10 mouse cellular contexts compared by ENCODE assay signal in the genomic region with DNA sequence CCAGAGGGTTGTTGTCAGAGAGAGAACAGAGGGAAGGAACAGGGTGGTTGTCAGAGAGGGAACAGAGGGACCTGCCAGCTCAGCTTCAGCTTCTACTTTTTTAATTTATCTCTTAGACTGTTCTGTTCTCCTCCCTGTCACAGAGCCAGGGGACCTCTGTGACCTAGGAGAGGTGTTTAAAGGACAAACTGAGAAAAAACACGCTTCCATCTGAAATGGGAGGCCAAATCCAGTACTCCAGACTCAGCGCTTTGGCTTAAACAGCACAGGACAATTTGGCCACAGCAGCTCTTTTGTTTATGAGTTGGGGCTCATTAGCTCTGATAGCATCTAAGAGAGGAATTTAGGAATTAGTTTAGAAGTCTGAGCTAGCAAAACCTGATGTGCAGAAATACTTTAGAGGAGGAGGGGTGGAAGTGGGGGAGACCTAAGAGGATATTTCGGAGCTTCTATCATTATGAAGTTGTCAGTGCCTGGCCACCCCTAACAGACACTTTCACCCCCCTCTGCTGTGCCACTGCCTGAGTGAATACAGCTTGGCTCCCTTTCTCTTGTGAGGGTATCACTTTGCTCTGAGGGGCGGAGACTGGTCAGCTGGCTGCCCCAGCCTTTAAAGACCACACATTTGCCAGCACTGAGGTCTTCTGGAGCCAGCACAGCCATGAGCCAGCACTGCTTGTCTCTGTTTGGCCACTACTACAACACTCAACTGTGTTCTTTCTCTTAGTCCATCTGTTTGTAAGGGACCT. TPM values are rescaled to one million over a fixed set of nuclear protein-coding genes. Genes with fewer than 3 reads are reported as not detected.
DNase-seq lines count a peak whose midpoint lies in the region; ATAC-seq and TF ChIP-seq lines count a peak whose summit lies in the region.
"Had no signal": no experiment of that assay in that cellular context is flagged by ENCODE, and none has a peak within 500 bp of the region (broad histone marks: within the 10 kb centered on the region; RNA-seq: fewer than 3 reads in every experiment).

No protein-coding gene starts in this region.

- intact Hi-C loops in left cerebral cortex, postnatal 4 days (cut with DNase I): no loop called here
- intact Hi-C loops in left cerebral cortex, postnatal 10 days (cut with DNase I): no loop called here
- intact Hi-C loops in left cerebral cortex, postnatal 25 days (cut with DNase I): no loop called here

- no peak for TF ChIP-seq EP300 in liver, postnatal 0 days (IDR thresholded peaks at IDR 0.05; ENCODE audit: low read depth)

- DNase-seq in left cerebral cortex, postnatal 4 days: peak; percentile 33
- DNase-seq in left cerebral cortex, postnatal 10 days (ENCODE audit: extremely low spot score in 1 of 2, low spot score in 2 of 2): no peak
- peak; percentile 39 for DNase-seq in embryonic facial prominence, embryonic 10.5 days (ENCODE audit: low spot score)
- DNase-seq in heart, adult 11 months: peak; percentile 98
- DNase-seq in lung, postnatal 10 days: peak; percentile 47
- DNase-seq in liver, postnatal 0 days: no peak
- DNase-seq in left cerebral cortex, postnatal 25 days (ENCODE audit: low spot score in 2 of 2): no peak

- no peak for TF ChIP-seq CTCF in liver, postnatal 0 days (IDR thresholded peaks at IDR 0.05; ENCODE audit: low read depth)

- no peaks in the 10 kb centered on the region for H3K36me3 ChIP-seq in embryonic facial prominence, embryonic 10.5 days (replicated peaks)
- peaks cover 2% of the 10 kb centered on the region; the same call in 1 of the 2 replicates for H3K36me3 ChIP-seq in liver, postnatal 0 days (replicated peaks; ENCODE audit: insufficient read depth, low read length)
- H3K36me3 ChIP-seq: limb, embryonic 15.5 days had no signal

- no peak for ATAC-seq in erythroid progenitor cell, adult 5-6 weeks (replicated peaks; ENCODE audit: low FRiP score, poor library complexity, severe bottlenecking)
- no peak for ATAC-seq in liver, postnatal 0 days
- ATAC-seq: Patski had no signal

- H3K4me2 ChIP-seq in liver, postnatal 0 days (ENCODE audit: low read depth, low read length): no peak overlapping the region
- H3K4me2 ChIP-seq: limb, embryonic 15.5 days had no signal

- no peak overlapping the region for H3K4me3 ChIP-seq in embryonic facial prominence, embryonic 10.5 days
- no peak overlapping the region for H3K4me3 ChIP-seq in liver, postnatal 0 days (ENCODE audit: low read depth, low read length)
- H3K4me3 ChIP-seq: limb, embryonic 15.5 days had no signal

- WGBS in embryonic facial prominence, embryonic 10.5 days: 32% methylated on average over 4 of the region's 4 CpGs
- WGBS in liver, postnatal 0 days (ENCODE audit: insufficient replicate concordance): 72% methylated on average over 4 of the region's 4 CpGs

- H3K9me3 ChIP-seq in embryonic facial prominence, embryonic 10.5 days: no peaks in the 10 kb centered on the region
- no peaks in the 10 kb centered on the region for H3K9me3 ChIP-seq in liver, postnatal 0 days (ENCODE audit: low read length)
- H3K9me3 ChIP-seq: limb, embryonic 15.5 days had no signal

- H3K27me3 ChIP-seq in embryonic facial prominence, embryonic 10.5 days (replicated peaks; ENCODE audit: low read depth, poor library complexity, severe bottlenecking): no peaks in the 10 kb centered on the region
- H3K27me3 ChIP-seq in liver, postnatal 0 days (ENCODE audit: insufficient read depth, low read length): no peaks in the 10 kb centered on the region
- H3K27me3 ChIP-seq: limb, embryonic 15.5 days; Patski had no signal

- peaks cover 12% of the 10 kb centered on the region for H3K4me1 ChIP-seq in embryonic facial prominence, embryonic 10.5 days
- no peaks in the 10 kb centered on the region for H3K4me1 ChIP-seq in liver, postnatal 0 days (ENCODE audit: insufficient read depth)
- H3K4me1 ChIP-seq: limb, embryonic 15.5 days had no signal

- H3K27ac ChIP-seq in embryonic facial prominence, embryonic 10.5 days (replicated peaks): no peak overlapping the region; the same call in 1 of the 2 replicates
- no peak overlapping the region for H3K27ac ChIP-seq in liver, postnatal 0 days (ENCODE audit: low read depth)
- H3K27ac ChIP-seq: limb, embryonic 15.5 days had no signal

- no peak overlapping the region for H3K9ac ChIP-seq in liver, postnatal 0 days (replicated peaks)
- H3K9ac ChIP-seq: limb, embryonic 15.5 days had no signal

RNA-seq across cellular contexts. Expression of a gene that starts 40.4 kb away (rescaled TPM):
- 1 to 10 TPM; 1.7 to 1.9 TPM for total RNA-seq in left cerebral cortex, postnatal 4 days (2021)
- 1 to 10 TPM; 1.9 to 3.5 TPM for total RNA-seq in left cerebral cortex, postnatal 10 days (2021)
- 5.8 and 6.0 TPM in 2 replicates for polyA plus RNA-seq in embryonic facial prominence, embryonic 10.5 days (2016; fragmentation: Nextera tagmentation; extraction: Ambion mirVana)
- total RNA-seq in erythroid progenitor cell, adult 5-6 weeks (2015; ENCODE audit: low replicate concordance): not detected in 2 replicates
- not detected in 2 replicates for total RNA-seq in erythroid progenitor cell, adult 5-6 weeks (2017; ENCODE audit: low replicate concordance)
- polyA plus RNA-seq in liver, postnatal 0 days (2015; fragmentation: Nextera tagmentation; extraction: Ambion mirVana): 14.4 and 18.5 TPM in 2 replicates
- 1 to 10 TPM; 5.7 to 6.3 TPM for total RNA-seq in left cerebral cortex, postnatal 25 days (2021)

RNA-seq across cellular contexts. Expression of a gene that starts 49.3 kb away (rescaled TPM):
- total RNA-seq in left cerebral cortex, postnatal 4 days (2021): 10 to 100 TPM; 17.8 to 20.0 TPM
- 10 to 100 TPM; 20.0 to 20.8 TPM for total RNA-seq in left cerebral cortex, postnatal 10 days (2021)
- 41.0 and 49.3 TPM in 2 replicates for polyA plus RNA-seq in embryonic facial prominence, embryonic 10.5 days (2016; fragmentation: Nextera tagmentation; extraction: Ambion mirVana)
- 28.5 and 29.9 TPM in 2 replicates for total RNA-seq in erythroid progenitor cell, adult 5-6 weeks (2015; ENCODE audit: low replicate concordance)
- 0.45 and 2.4 TPM in 2 replicates for total RNA-seq in erythroid progenitor cell, adult 5-6 weeks (2017; ENCODE audit: low replicate concordance)
- polyA plus RNA-seq in liver, postnatal 0 days (2015; fragmentation: Nextera tagmentation; extraction: Ambion mirVana): 17.8 and 18.7 TPM in 2 replicates
- 10 to 100 TPM; 21.8 to 24.8 TPM for total RNA-seq in left cerebral cortex, postnatal 25 days (2021)

Comparison
In these comparisons a context has a peak if more than half of its experiments do, and no peak if none do; other contexts are left out.
1. DNase-seq: peak in left cerebral cortex, postnatal 4 days (single experiment), embryonic facial prominence, embryonic 10.5 days (single experiment), heart, adult 11 months (single experiment) and lung, postnatal 10 days (single experiment); none in left cerebral cortex, postnatal 10 days (0 of 2), liver, postnatal 0 days (single experiment) and left cerebral cortex, postnatal 25 days (0 of 2).